Mouse (Mus musculus) midbrain, postnatal 0 days (tissue): ENCODE measurements around the gene Gsn. TPM values are rescaled to one million over a fixed set of nuclear protein-coding genes. Genes with fewer than 3 reads are reported as not detected.

ENCODE experiments used
- ATAC-seq: fragments of 200-750 bp; cut with Nextera tagmentation; 2 replicates; pipeline ENCODE4 v1.8.0; 2017; ENCODE audit warnings: moderate number of reproducible peaks, mild to moderate bottlenecking, moderate TSS enrichment, moderate library complexity; ENCODE audit not compliant: low FRiP score
- DNase-seq: peaks from one replicate; pipeline ENCODE4 v3.0.0-alpha.2; 2015; ENCODE audit warnings: low spot score
- H3K27ac ChIP-seq: fragments of 300-500 bp; sonication (generic); 2 replicates; pipeline ENCODE4 v1.5.1; 2014; ENCODE audit warnings: low read depth, mild to moderate bottlenecking, low read length, mixed read lengths
- H3K27me3 ChIP-seq: fragments of 300-500 bp; sonication (generic); 2 replicates; pipeline ENCODE4 v1.6.1; 2014; ENCODE audit warnings: low read length, control low read depth, mixed read lengths; ENCODE audit not compliant: insufficient read depth
- H3K36me3 ChIP-seq: fragments of 300-500 bp; sonication (generic); 2 replicates; pipeline ENCODE4 v1.6.1; 2014; ENCODE audit warnings: low read length, control low read depth, mixed read lengths; ENCODE audit not compliant: insufficient read depth
- H3K4me1 ChIP-seq: fragments of 300-500 bp; sonication (generic); 2 replicates; pipeline ENCODE4 v1.6.1; 2014; ENCODE audit warnings: mild to moderate bottlenecking, control low read depth, antibody characterized with exemption, low read length, mixed read lengths; ENCODE audit not compliant: insufficient read depth
- H3K4me2 ChIP-seq: fragments of 300-500 bp; sonication (generic); 2 replicates; pipeline ENCODE4 v1.6.1; 2014; ENCODE audit warnings: low read depth, mild to moderate bottlenecking, low read length, mixed read lengths; ENCODE audit not compliant: poor library complexity, severe bottlenecking
- H3K4me3 ChIP-seq: fragments of 300-500 bp; sonication (generic); 2 replicates; pipeline ENCODE4 v1.5.1; 2014; ENCODE audit warnings: low read depth, mild to moderate bottlenecking, low read length, moderate library complexity
- H3K9ac ChIP-seq: fragments of 300-500 bp; sonication (generic); replicated peaks from 2 replicates; pipeline ENCODE4 v1.6.1; 2014; ENCODE audit warnings: mild to moderate bottlenecking, low read length, moderate library complexity, mixed read lengths; ENCODE audit not compliant: poor library complexity, severe bottlenecking
- H3K9me3 ChIP-seq: fragments of 300-500 bp; sonication (generic); 2 replicates; pipeline ENCODE4 v1.6.1; 2016; ENCODE audit warnings: low read length, control low read depth
- CTCF ChIP-seq: IDR thresholded peaks from 2 replicates; pipeline ENCODE4 v1.5.1; 2016; ENCODE audit warnings: antibody characterized with exemption, mild to moderate bottlenecking
- WGBS: fragments of 180-500 bp; shearing (Covaris S2); extraction: QIAGEN DNeasy Blood & Tissue Kit; methylation state at CpG from one replicate; pipeline ENCODE4 v1.1.7; 2014; 5-methylcytosine and 5-hydroxymethylcytosine counted together
- polyA plus RNA-seq: library from polyadenylated mRNA; unstranded; fragments of >200 nt; fragmentation: Nextera tagmentation; extraction: Ambion mirVana; gene quantifications from 2 replicates; pipeline ENCODE4 v1.2.1, GENCODE M21; 2015
- total RNA-seq: library from RNA; depleted of rRNA; stranded (reverse); fragments of >200 nt; gene quantifications from 2 replicates; pipeline ENCODE4 v1.2.3, GENCODE M21; 2014

Gene Gsn
- total and polyA plus RNA-seq, 2 experiments from 2014 or later: 26.2 to 39.1 TPM

GRCm38 (mm10) chr2:35317604-35318003 lies 61.4 kb downstream of the Gsn start:
- H3K4me3 ChIP-seq: no peak overlapping the region
- H3K27me3 ChIP-seq: no peaks in the 10 kb centered on the region; the same call in 1 of the 2 replicates
- H3K36me3 ChIP-seq: 0 out of 2 replicates have a peak, but pooled peaks cover 2% of the 10 kb centered on the region
- no peak overlapping the region for H3K27ac ChIP-seq
- 76% methylated on average over 4 of the region's 4 CpGs for WGBS
- ATAC-seq (no peak), DNase-seq (no peak)
- H3K4me2 ChIP-seq: no peak overlapping the region
- no peak overlapping the region for H3K9ac ChIP-seq
- no peaks in the 10 kb centered on the region for H3K9me3 ChIP-seq
- no peaks in the 10 kb centered on the region for H3K4me1 ChIP-seq
- TF ChIP-seq CTCF: no peak

GRCm38 (mm10) chr2:35318405-35318804 lies 62.2 kb downstream of the Gsn start:
- Histone ChIP-seq H3K9me3 (no peaks in the 10 kb centered on the region), H3K27me3 (no peaks in the 10 kb centered on the region; the same call in 1 of the 2 replicates), H3K9ac (no peak overlapping the region), H3K4me3 (no peak overlapping the region), H3K4me1 (no peaks in the 10 kb centered on the region; the same call in 1 of the 2 replicates), H3K36me3 (0 out of 2 replicates have a peak, but pooled peaks cover 2% of the 10 kb centered on the region), H3K4me2 (no peak overlapping the region), H3K27ac (no peak overlapping the region)
- DNase-seq (no peak), ATAC-seq (no peak)
- no peak for TF ChIP-seq CTCF
- WGBS: 90% methylated on average over 12 of the region's 12 CpGs

GRCm38 (mm10) chr2:35320399-35320798 lies 64.2 kb downstream of the Gsn start:
- H3K4me3 ChIP-seq: no peak overlapping the region
- H3K27me3 ChIP-seq: no peaks in the 10 kb centered on the region; the same call in 1 of the 2 replicates
- no peak for TF ChIP-seq CTCF
- 0 out of 2 replicates have a peak, but pooled peaks cover 2% of the 10 kb centered on the region for H3K36me3 ChIP-seq
- no peaks in the 10 kb centered on the region; the same call in 1 of the 2 replicates for H3K4me1 ChIP-seq
- WGBS: 89% methylated on average over 15 of the region's 15 CpGs
- H3K9me3 ChIP-seq: no peaks in the 10 kb centered on the region
- no peak overlapping the region for H3K9ac ChIP-seq
- DNase-seq (no peak), ATAC-seq (no peak)
- no peak overlapping the region for H3K27ac ChIP-seq
- H3K4me2 ChIP-seq: no peak overlapping the region

- H3K4me1 ChIP-seq: no peaks in the 10 kb centered on the region; the same call in 1 of the 2 replicates
- no peaks in the 10 kb centered on the region for H3K9me3 ChIP-seq
- H3K4me3 ChIP-seq: no peak overlapping the region
- ATAC-seq: no peak
- no peak overlapping the region for H3K4me2 ChIP-seq
- DNase-seq: peak; percentile 79
- H3K36me3 ChIP-seq: no peaks in the 10 kb centered on the region
- 64% methylated on average over 10 of the region's 10 CpGs for WGBS
- TF ChIP-seq CTCF: no peak
- H3K9ac ChIP-seq: no peak overlapping the region
- no peaks in the 10 kb centered on the region; the same call in 1 of the 2 replicates for H3K27me3 ChIP-seq
- H3K27ac ChIP-seq: no peak overlapping the region
Measured at GRCm38 (mm10) chr2:35322404-35323164, 66.4 kb downstream of the Gsn start.

- WGBS: 76% methylated on average over 10 of the region's 10 CpGs
- Histone ChIP-seq H3K27me3 (no peaks in the 10 kb centered on the region), H3K27ac (no peak overlapping the region), H3K4me2 (no peak overlapping the region), H3K9me3 (no peaks in the 10 kb centered on the region), H3K36me3 (no peaks in the 10 kb centered on the region), H3K9ac (no peak overlapping the region), H3K4me3 (no peak overlapping the region), H3K4me1 (no peaks in the 10 kb centered on the region; the same call in 1 of the 2 replicates)
- DNase-seq (no peak), ATAC-seq (no peak)
- no peak for TF ChIP-seq CTCF
Measured at GRCm38 (mm10) chr2:35325930-35326329, 69.8 kb downstream of the Gsn start.

GRCm38 (mm10) chr2:35326931-35327330 lies 70.8 kb downstream of the Gsn start:
- no peak overlapping the region for H3K4me3 ChIP-seq
- no peak for TF ChIP-seq CTCF
- no peak for DNase-seq

More at GRCm38 (mm10) chr2:35326931-35327330, 70.8 kb downstream of the Gsn start:
- ATAC-seq: no peak
- Histone ChIP-seq H3K27ac (no peak overlapping the region), H3K4me1 (no peaks in the 10 kb centered on the region; the same call in 1 of the 2 replicates), H3K9ac (no peak overlapping the region), H3K36me3 (no peaks in the 10 kb centered on the region), H3K9me3 (no peaks in the 10 kb centered on the region), H3K4me2 (no peak overlapping the region), H3K27me3 (no peaks in the 10 kb centered on the region)
- WGBS: 40% methylated on average over 1 of the region's 1 CpGs
